Mouse (Mus musculus): ENCODE results near the gene Ypel3. TPM values are rescaled to one million over a fixed set of nuclear protein-coding genes. Genes with fewer than 3 reads are reported as not detected.
A peak's percentile ranks its signal among the peaks of the same experiment; 100 is the strongest.

Gene Ypel3
- total RNA-seq, 1 experiment, result 19.4 TPM

- in situ Hi-C loops (cut with MboI; ENCODE audit: low sequenced_read_pairs in 2 of 2, unreplicated experiment in 2 of 2), result no loop called here
- DNase-seq (ENCODE audit: low read depth, low spot score), result no peak
Measured at GRCm38 (mm10) chr7:126797411-126798126, 20.8 kb downstream of the Ypel3 start, which contains the start of gene Fam57b. Fam57b (plus strand) TSS chr7:126797668.

GRCm38 (mm10) chr7:126798127-126799049, 21.6 kb downstream of the Ypel3 start:
- no peak for DNase-seq (ENCODE audit: low read depth, low spot score)
- H3K4me3 ChIP-seq (ENCODE audit: insufficient read depth in 1 of 2, low read depth in 1 of 2, low read length in 2 of 2, poor library complexity in 1 of 2, severe bottlenecking in 1 of 2), result peak overlapping the region; percentile 91 to 96

More at GRCm38 (mm10) chr7:126797411-126798126, 20.8 kb downstream of the Ypel3 start, which contains the start of gene Fam57b:
- TF ChIP-seq CHD2 (IDR thresholded peaks at IDR 0.05; ENCODE audit: low read depth, low read length), result no peak
- no peaks in the 10 kb centered on the region for H3K9me3 ChIP-seq (ENCODE audit: control insufficient read depth, insufficient read depth, low read depth, low read length)
- H3K36me3 ChIP-seq (ENCODE audit: control insufficient read depth, insufficient read depth, low read length, poor library complexity, severe bottlenecking), result peaks cover 36% of the 10 kb centered on the region
- H3K4me3 ChIP-seq (ENCODE audit: insufficient read depth in 1 of 2, low read depth in 1 of 2, low read length in 2 of 2, poor library complexity in 1 of 2, severe bottlenecking in 1 of 2), result peak within 1 kb of the TSS; percentile 91 to 96
- peak within 1 kb of the TSS; percentile 89 for H3K9ac ChIP-seq (ENCODE audit: insufficient read depth, low read depth, low read length, poor library complexity, severe bottlenecking)
- peaks cover 0 to 13% of the 10 kb centered on the region in 2 experiments; a peak in 1 of 4 replicates for H3K4me1 ChIP-seq (ENCODE audit: control insufficient read depth in 2 of 2, insufficient read depth in 2 of 2, low read length in 2 of 2, poor library complexity in 1 of 2)
- peak within 1 kb of the TSS; percentile 70 for H3K27ac ChIP-seq (ENCODE audit: insufficient read depth, low read depth, low read length, poor library complexity, severe bottlenecking)

GRCm38 (mm10) chr7:126799050-126799467, 22.3 kb downstream of the Ypel3 start:
- Histone ChIP-seq H3K9me3 (ENCODE audit: control insufficient read depth, insufficient read depth, low read depth, low read length) (no peaks in the 10 kb centered on the region), H3K4me1 (ENCODE audit: control insufficient read depth in 2 of 2, insufficient read depth in 2 of 2, low read length in 2 of 2, poor library complexity in 1 of 2) (peaks cover 0 to 13% of the 10 kb centered on the region in 2 experiments; a peak in 1 of 4 replicates), H3K36me3 (ENCODE audit: control insufficient read depth, insufficient read depth, low read length, poor library complexity, severe bottlenecking) (peaks cover 37% of the 10 kb centered on the region), H3K9ac (ENCODE audit: insufficient read depth, low read depth, low read length, poor library complexity, severe bottlenecking) (peak overlapping the region; percentile 89), H3K27ac (ENCODE audit: insufficient read depth, low read depth, low read length, poor library complexity, severe bottlenecking) (peak overlapping the region; percentile 92), H3K4me3 (ENCODE audit: insufficient read depth in 1 of 2, low read depth in 1 of 2, low read length in 2 of 2, poor library complexity in 1 of 2, severe bottlenecking in 1 of 2) (peak overlapping the region; percentile 91 to 96)
- TF ChIP-seq MAFK (IDR thresholded peaks at IDR 0.05; ENCODE audit: insufficient read depth, low read depth, low read length), result no peak
- 0 out of 2 replicates have a peak, but pooled peaks have one; percentile 38 for TF ChIP-seq ZNF384 (IDR thresholded peaks at IDR 0.05; ENCODE audit: low read depth, low read length)
- in situ Hi-C loops (cut with MboI; ENCODE audit: low sequenced_read_pairs in 2 of 2, unreplicated experiment in 2 of 2), result no loop called here
- peak; percentile 98 for DNase-seq (ENCODE audit: low read depth, low spot score)

More at GRCm38 (mm10) chr7:126798127-126799049, 21.6 kb downstream of the Ypel3 start:
- TF ChIP-seq ZC3H11A (IDR thresholded peaks at IDR 0.05; ENCODE audit: borderline replicate concordance, low read depth, low read length), result no peak
- peak; percentile 67 for TF ChIP-seq MAFK (IDR thresholded peaks at IDR 0.05; ENCODE audit: insufficient read depth, low read depth, low read length)
- TF ChIP-seq CHD2 (IDR thresholded peaks at IDR 0.05; ENCODE audit: low read depth, low read length), result no peak
- TF ChIP-seq HCFC1 (IDR thresholded peaks at IDR 0.05; ENCODE audit: borderline replicate concordance, insufficient read depth, low read length), result peak; percentile 19; the same call in 1 of the 2 replicates
- H3K4me1 ChIP-seq (ENCODE audit: control insufficient read depth in 2 of 2, insufficient read depth in 2 of 2, low read length in 2 of 2, poor library complexity in 1 of 2), result peaks cover 0 to 13% of the 10 kb centered on the region in 2 experiments; a peak in 1 of 4 replicates
- no peaks in the 10 kb centered on the region for H3K9me3 ChIP-seq (ENCODE audit: control insufficient read depth, insufficient read depth, low read depth, low read length)
- peaks cover 37% of the 10 kb centered on the region for H3K36me3 ChIP-seq (ENCODE audit: control insufficient read depth, insufficient read depth, low read length, poor library complexity, severe bottlenecking)
- in situ Hi-C loops (cut with MboI; ENCODE audit: low sequenced_read_pairs in 2 of 2, unreplicated experiment in 2 of 2), result no loop called here
- peak overlapping the region; percentile 89 for H3K9ac ChIP-seq (ENCODE audit: insufficient read depth, low read depth, low read length, poor library complexity, severe bottlenecking)
- H3K27ac ChIP-seq (ENCODE audit: insufficient read depth, low read depth, low read length, poor library complexity, severe bottlenecking), result peak overlapping the region; percentile 70

GRCm38 (mm10) chr7:126799468-126800268, 22.9 kb downstream of the Ypel3 start:
- no peak for TF ChIP-seq ZC3H11A (IDR thresholded peaks at IDR 0.05; ENCODE audit: borderline replicate concordance, low read depth, low read length)
- TF ChIP-seq ZNF384 (IDR thresholded peaks at IDR 0.05; ENCODE audit: low read depth, low read length), result no peak
- TF ChIP-seq MAFK (IDR thresholded peaks at IDR 0.05; ENCODE audit: insufficient read depth, low read depth, low read length), result peak; percentile 75
- Histone ChIP-seq H3K36me3 (ENCODE audit: control insufficient read depth, insufficient read depth, low read length, poor library complexity, severe bottlenecking) (peaks cover 37% of the 10 kb centered on the region), H3K27ac (ENCODE audit: insufficient read depth, low read depth, low read length, poor library complexity, severe bottlenecking) (peak overlapping the region; percentile 92), H3K9ac (ENCODE audit: insufficient read depth, low read depth, low read length, poor library complexity, severe bottlenecking) (peak overlapping the region; percentile 76), H3K4me3 (ENCODE audit: insufficient read depth in 1 of 2, low read depth in 1 of 2, low read length in 2 of 2, poor library complexity in 1 of 2, severe bottlenecking in 1 of 2) (peak overlapping the region; percentile 70 to 89), H3K4me1 (ENCODE audit: control insufficient read depth in 2 of 2, insufficient read depth in 2 of 2, low read length in 2 of 2, poor library complexity in 1 of 2) (peaks cover 0 to 13% of the 10 kb centered on the region in 2 experiments; a peak in 1 of 4 replicates), H3K9me3 (ENCODE audit: control insufficient read depth, insufficient read depth, low read depth, low read length) (no peaks in the 10 kb centered on the region)
- DNase-seq (ENCODE audit: low read depth, low spot score), result peak; percentile 78
- in situ Hi-C loops (cut with MboI; ENCODE audit: low sequenced_read_pairs in 2 of 2, unreplicated experiment in 2 of 2), result no loop called here

Measured in ES-E14 (cell line).